Mouse (Mus musculus) Patski (cell line): ENCODE measurements around the gene Mcts2. TPM values are rescaled to one million over a fixed set of nuclear protein-coding genes. Genes with fewer than 3 reads are reported as not detected.

Experiments used
- ATAC-seq: fragments of 100-300 bp; one replicate; pipeline ENCODE4 v1.8.0; 2021
- CTCF ChIA-PET: fragments of 350-600 bp; sonication (Branson Sonifier 250); formaldehyde crosslinking; loops from one replicate; lab custom pipeline; 2022; ENCODE audit warnings: inconsistent platforms; lab: Charles Lee
- POLR2A ChIA-PET: fragments of 350-600 bp; sonication (Branson Sonifier 250); formaldehyde crosslinking; loops from one replicate; lab custom pipeline; 2022; ENCODE audit warnings: antibody characterized with exemption, inconsistent platforms; lab: Charles Lee
- DNase-seq: peaks from one replicate; pipeline ENCODE4 v3.0.0-alpha.2; 2011; ENCODE audit warnings: low read depth, low spot score
- H3K27me3 ChIP-seq: fragments of 371-371 bp; one replicate; pipeline ENCODE4 v1.5.1; 2021
- CTCF ChIP-seq: fragments of 100-300 bp; IDR thresholded peaks from one replicate; pipeline ENCODE4 v1.5.1; 2021
- in situ Hi-C: fragments of 300-500 bp; cut with MboI; formaldehyde crosslinking; loops from 3 replicates; pipeline ENCODE4 v1.11.1; 2018; ENCODE audit warnings: low pct_unique_long_range_greater_than_20kb, mixed read lengths
- polyA plus RNA-seq: library from polyadenylated mRNA; unstranded; gene quantifications from one replicate; pipeline ENCODE4 v1.2.3, GENCODE M21; 2021

Mcts2 gene
- polyA plus RNA-seq, 1 experiment from 2014 or later: 19.9 TPM

GRCm38 (mm10) chr2:152718076-152718475 is 31.2 kb downstream of the Mcts2 start:
- ATAC-seq (no peak), DNase-seq (no peak)
- in situ Hi-C loops: no loop called here
- ChIA-PET POLR2A (interaction anchor here (1.2 kb wide), 1 partner anchor 19 kb away, joined by 3 read pairs; no protein-coding TSS in a partner anchor), CTCF (no interaction called here)
- no peaks in the 10 kb centered on the region for H3K27me3 ChIP-seq
- no peak for TF ChIP-seq CTCF

DNA sequence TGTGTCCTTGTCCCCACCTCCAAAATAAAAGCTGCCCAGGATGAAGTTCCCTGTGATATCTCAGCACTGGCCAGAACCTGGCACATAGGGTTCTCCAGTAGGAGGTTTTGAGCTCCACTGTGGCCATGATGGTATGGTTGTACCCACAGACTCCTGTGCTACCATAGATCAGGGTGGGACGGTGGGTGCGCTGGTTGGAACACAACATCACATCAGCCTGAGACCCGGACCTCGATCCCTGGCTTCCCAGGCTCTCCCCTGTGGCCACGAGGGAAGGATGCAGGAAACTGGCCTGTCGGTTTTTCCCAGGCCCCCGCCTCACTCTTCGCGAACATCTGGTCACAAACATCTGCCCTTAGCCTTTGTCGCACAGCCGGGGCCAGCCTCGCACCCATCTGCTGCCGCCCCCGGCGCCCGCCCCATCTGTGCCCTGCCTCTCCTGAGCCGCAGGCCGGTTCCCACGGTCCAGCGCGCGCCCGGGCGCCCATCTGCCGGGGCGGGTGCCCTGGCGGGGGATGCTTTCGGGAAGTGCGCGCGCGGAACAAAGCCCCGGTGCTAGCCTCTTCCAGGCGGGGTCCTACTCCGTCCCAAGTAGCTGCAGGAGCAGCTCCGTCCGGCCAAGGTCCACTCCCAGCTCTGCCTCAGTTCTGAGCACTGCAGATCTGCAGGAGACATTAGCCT is 37.0 kb downstream of the Mcts2 start:
- ATAC-seq (no peak), DNase-seq (no peak)
- in situ Hi-C loops: no loop called here
- CTCF ChIA-PET: interaction anchor here (1.2 kb wide), 1 partner anchor 27 kb away, joined by 3 read pairs; no protein-coding TSS in a partner anchor
- POLR2A ChIA-PET: interaction anchor here (1.0 kb wide), 1 partner anchor 8 kb away, joined by 3 read pairs; no protein-coding TSS in a partner anchor
- H3K27me3 ChIP-seq: no peaks in the 10 kb centered on the region
- TF ChIP-seq CTCF: no peak

DNA sequence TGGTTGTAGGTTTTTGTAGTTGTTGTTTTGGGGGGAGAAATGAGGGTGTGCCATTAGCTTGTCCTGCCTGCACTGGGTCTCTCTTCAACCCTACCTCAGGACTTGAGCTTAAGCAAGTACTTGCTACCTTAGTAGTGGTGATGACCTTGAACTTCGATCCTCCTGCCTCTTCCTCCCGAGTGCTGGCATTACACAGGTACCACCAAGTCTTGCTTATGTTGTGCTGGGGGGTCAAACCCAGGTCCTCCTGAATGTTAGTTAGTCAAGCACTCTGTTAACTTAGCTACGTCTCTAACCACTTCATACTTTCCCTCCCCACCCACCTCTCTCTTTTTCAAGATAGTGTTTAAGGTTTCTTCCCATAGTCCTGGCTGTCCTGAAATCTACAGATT is 37.5 kb downstream of the Mcts2 start:
- H3K27me3 ChIP-seq: no peaks in the 10 kb centered on the region
- ChIA-PET CTCF (no interaction called here), POLR2A (no interaction called here)
- TF ChIP-seq CTCF: no peak
- in situ Hi-C loops: no loop called here
- no peak for ATAC-seq
- no peak for DNase-seq

DNA sequence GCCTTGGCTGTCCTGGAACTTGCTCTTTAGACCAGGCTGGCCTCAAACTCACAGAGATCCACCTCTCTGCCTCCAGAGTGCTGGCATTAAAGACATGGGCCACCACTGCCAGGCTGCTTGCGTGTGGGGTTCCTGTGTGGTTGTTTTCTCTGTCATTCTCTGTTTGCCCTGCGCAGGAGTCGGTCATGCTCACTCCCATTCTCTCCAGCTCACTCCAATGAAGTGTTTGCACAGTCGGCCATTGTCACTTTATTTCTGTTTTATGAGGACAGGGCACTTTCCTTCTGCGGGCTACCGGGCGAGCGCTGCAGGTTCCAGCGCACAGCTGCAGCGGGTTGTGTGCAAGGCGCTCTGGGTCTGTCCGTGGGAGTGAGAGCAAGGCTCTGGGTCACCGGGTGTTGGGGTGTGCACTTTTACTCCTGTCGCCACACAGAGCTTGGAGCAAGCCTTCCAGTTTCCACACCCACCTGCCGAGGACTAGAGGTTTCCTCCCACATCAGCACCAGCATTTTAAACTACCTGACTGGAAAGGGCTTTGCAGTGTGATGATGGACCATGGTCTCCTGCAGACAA is 38.4 kb downstream of the Mcts2 start:
- no peaks in the 10 kb centered on the region for H3K27me3 ChIP-seq
- DNase-seq (no peak), ATAC-seq (no peak)
- in situ Hi-C loops: no loop called here
- no peak for TF ChIP-seq CTCF
- ChIA-PET CTCF (no interaction called here), POLR2A (no interaction called here)

DNA sequence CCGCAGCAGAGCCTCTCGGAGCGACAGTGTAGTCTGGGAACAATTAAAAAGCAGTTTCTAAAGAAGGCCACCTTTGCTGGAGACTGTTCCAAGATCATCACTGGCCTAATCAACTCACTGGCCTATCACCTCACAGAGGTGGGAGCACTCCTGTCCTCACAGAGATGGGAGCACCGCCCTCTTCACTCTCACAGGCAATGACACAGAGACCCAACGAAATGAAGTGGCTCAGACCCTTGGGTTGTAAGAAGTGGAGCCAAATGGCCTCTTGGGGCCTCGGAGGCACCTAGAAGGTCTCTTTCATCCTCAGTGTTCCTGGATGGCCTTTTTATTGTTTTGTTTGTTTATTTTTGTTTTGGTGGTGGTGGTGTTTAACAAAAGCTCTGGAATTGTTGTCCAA is 39.4 kb downstream of the Mcts2 start:
- H3K27me3 ChIP-seq: no peaks in the 10 kb centered on the region
- ATAC-seq (no peak), DNase-seq (no peak)
- in situ Hi-C loops: no loop called here
- POLR2A ChIA-PET: no interaction called here
- no peak for TF ChIP-seq CTCF
- CTCF ChIA-PET: no interaction called here

DNA sequence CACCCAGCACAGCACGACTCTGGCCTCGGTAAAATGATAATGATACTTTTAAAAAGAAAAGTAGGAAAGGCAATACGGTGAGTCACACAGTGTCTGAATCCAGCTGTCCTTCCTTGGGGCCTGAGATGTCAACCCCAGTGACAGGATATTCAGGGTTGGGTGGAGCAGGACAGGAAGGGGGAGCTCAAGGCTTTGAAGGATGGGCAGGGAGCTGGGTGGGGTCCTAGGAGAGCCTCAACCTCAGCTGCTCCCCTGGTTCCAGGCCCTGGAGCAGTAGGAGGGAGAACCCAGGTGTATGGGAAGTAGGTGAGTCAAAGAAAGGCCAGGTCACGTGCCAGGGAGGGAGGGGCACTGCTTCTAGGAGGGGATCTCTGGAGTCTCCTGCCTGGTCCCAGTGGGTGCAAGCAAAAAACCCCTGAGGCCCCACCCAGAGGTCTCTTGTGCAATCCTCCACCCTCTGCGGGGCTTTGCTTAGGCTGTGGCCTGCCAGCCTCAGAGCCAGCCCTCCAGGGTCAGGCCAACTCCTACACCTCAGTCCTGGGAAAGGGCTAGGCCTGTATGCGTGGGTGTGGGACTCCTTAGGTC is 40.0 kb downstream of the Mcts2 start:
- DNase-seq: no peak
- ChIA-PET CTCF (no interaction called here), POLR2A (no interaction called here)
- in situ Hi-C loops: no loop called here
- TF ChIP-seq CTCF: no peak
- no peak for ATAC-seq
- H3K27me3 ChIP-seq: no peaks in the 10 kb centered on the region

GRCm38 (mm10) chr2:152727795-152728510 is 41.1 kb downstream of the Mcts2 start:
- no peak for TF ChIP-seq CTCF
- no peak for ATAC-seq
- in situ Hi-C loops: no loop called here
- POLR2A ChIA-PET: no interaction called here
- CTCF ChIA-PET: no interaction called here
- DNase-seq: no peak
- H3K27me3 ChIP-seq: no peaks in the 10 kb centered on the region

DNA sequence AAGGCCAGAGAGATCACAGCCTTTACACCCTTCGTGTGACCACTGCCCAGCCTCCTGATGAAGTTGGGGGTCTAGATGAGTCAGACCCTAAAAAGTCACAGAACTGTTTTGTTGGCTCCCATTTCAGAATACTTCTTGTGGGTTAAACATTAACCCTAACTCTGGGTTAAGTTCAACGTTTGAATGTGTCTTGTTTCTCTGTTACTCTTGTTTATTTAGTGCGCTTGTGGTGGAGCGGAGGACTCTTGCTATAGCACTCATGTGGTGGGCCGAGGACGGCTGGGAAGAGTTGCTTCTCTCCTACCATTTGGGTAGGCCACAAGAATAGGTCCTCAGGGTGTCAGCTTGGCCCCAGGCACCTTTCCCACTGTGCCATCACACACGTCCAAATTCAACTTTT is 41.8 kb downstream of the Mcts2 start:
- ChIA-PET CTCF (no interaction called here), POLR2A (no interaction called here)
- no peaks in the 10 kb centered on the region for H3K27me3 ChIP-seq
- TF ChIP-seq CTCF: no peak
- in situ Hi-C loops: no loop called here
- ATAC-seq (no peak), DNase-seq (no peak)

GRCm38 (mm10) chr2:152729013-152729635 is 42.3 kb downstream of the Mcts2 start:
- POLR2A ChIA-PET: no interaction called here
- in situ Hi-C loops: no loop called here
- TF ChIP-seq CTCF: no peak
- ATAC-seq: no peak
- CTCF ChIA-PET: interaction anchor here (1.6 kb wide), 1 partner anchor 13 kb away, joined by 3 read pairs; no protein-coding TSS in a partner anchor
- no peak for DNase-seq
- no peaks in the 10 kb centered on the region for H3K27me3 ChIP-seq

DNA sequence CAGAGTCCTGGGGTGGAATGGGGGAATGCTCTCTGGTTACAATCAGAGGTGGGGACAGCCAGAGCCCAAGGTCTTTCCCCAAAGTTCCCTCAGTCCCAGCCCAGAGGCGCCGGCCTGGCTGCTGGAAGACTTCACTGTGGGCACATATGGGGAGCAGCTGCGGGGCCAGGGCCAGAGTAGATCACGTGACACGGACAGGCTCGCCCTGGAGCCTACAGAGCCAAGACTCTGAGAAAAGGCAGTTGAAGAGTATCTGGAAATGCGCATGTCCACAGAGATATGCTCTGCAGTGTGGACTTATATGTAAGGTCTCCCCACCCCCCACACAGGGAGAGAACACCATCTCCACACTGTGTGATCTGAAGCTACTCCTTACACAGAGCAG is 42.8 kb downstream of the Mcts2 start:
- DNase-seq (no peak), ATAC-seq (no peak)
- in situ Hi-C loops: no loop called here
- CTCF ChIA-PET: interaction anchor here (1.6 kb wide), 1 partner anchor 13 kb away, joined by 3 read pairs; no protein-coding TSS in a partner anchor
- no peak for TF ChIP-seq CTCF
- no peaks in the 10 kb centered on the region for H3K27me3 ChIP-seq
- POLR2A ChIA-PET: no interaction called here
